Mouse (Mus musculus) testis, adult 2 months (tissue): ENCODE measurements around the gene Upp2.

ENCODE experiments used
- CTCF ChIP-seq: fragments of 200-500 bp; IDR thresholded peaks from 2 replicates; pipeline ENCODE4 v1.5.1; 2012; ENCODE audit warnings: low read depth, mild to moderate bottlenecking, inconsistent platforms, low read length, moderate library complexity; ENCODE audit not compliant: control insufficient read depth, insufficient read depth, insufficient replicate concordance
- POLR2A ChIP-seq: fragments of 200-500 bp; IDR thresholded peaks from 2 replicates; pipeline ENCODE4 v1.6.1; 2012; ENCODE audit warnings: low read depth, mild to moderate bottlenecking, inconsistent platforms, low read length, moderate library complexity; ENCODE audit not compliant: control insufficient read depth

DNA sequence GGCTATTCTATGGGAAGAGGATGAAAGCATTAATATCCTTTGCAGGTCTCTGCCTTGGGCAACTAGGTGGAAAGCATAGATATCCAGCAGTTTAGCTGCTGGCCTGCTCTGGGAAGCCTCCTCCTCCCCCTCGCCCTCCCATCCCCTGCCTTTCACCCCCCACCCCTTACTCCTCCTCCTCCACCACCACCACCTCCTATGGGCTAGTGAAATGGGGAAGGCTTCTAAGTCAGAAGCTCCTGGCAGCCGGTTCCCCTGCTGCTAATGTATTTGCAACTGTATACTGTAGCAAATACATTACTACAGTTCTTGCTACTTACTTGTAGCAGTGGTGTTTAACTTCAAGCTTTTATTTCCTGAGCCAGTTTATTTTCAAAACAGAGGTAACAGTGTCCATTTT, 60.9 kb downstream of the Upp2 start:
- no peak for TF ChIP-seq POLR2A
- TF ChIP-seq CTCF: no peak
